In the genomic region with DNA sequence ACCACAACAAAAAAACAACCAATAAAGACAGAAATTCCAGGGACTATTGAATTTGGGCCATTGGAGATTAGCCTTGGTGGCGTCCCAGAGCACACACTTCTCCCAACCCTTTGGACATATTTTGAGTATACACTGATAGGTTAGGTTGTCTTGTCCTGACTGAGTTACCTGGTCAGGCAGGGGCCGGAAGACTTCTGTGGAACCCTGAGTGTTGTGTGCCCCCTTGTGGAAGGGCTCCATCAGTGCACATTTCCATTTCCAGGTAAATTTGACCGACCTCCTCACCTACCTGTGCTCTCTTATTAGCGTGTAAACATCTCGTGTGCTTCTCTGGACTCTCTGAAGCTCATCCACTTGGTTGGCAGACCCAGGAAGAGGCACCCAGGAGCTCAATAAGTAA, we compare ENCODE assay signal across 9 mouse cellular contexts. TPM values are rescaled to one million over a fixed set of nuclear protein-coding genes. Genes with fewer than 3 reads are reported as not detected.
DNase-seq lines count a peak whose midpoint lies in the region; ATAC-seq and TF ChIP-seq lines count a peak whose summit lies in the region.
"Had no signal": no experiment of that assay in that cellular context is flagged by ENCODE, and none has a peak within 500 bp of the region (broad histone marks: within the 10 kb centered on the region; RNA-seq: fewer than 3 reads in every experiment).

No protein-coding gene starts in this region.

- 25% methylated on average over 5 of the region's 5 CpGs for WGBS in liver, embryonic 11.5 days
- WGBS in intestine, postnatal 0 days = 13% methylated on average over 5 of the region's 5 CpGs

- H3K9ac ChIP-seq in liver, embryonic 11.5 days (ENCODE audit: low read depth, low read length) = no peak overlapping the region
- H3K9ac ChIP-seq in ES-E14 (ENCODE audit: insufficient read depth, low read depth, low read length, poor library complexity, severe bottlenecking) = no peak overlapping the region
- H3K9ac ChIP-seq in intestine, postnatal 0 days (ENCODE audit: low read depth, low read length) = no peak overlapping the region
- H3K9ac ChIP-seq: neural tube, embryonic 12.5 days had no signal

- no peaks in the 10 kb centered on the region for H3K27me3 ChIP-seq in liver, embryonic 11.5 days (replicated peaks; ENCODE audit: control insufficient read depth, insufficient read depth, low read length)
- no peaks in the 10 kb centered on the region for H3K27me3 ChIP-seq in intestine, postnatal 0 days (replicated peaks; ENCODE audit: control insufficient read depth, insufficient read depth, low read length)
- H3K27me3 ChIP-seq: neural tube, embryonic 12.5 days had no signal

- TF ChIP-seq POLR2A in bone marrow macrophage, adult 2 months (IDR thresholded peaks at IDR 0.05; ENCODE audit: borderline replicate concordance, low read depth, low read length) = no peak

- no peaks in the 10 kb centered on the region for H3K36me3 ChIP-seq in liver, embryonic 11.5 days (ENCODE audit: control insufficient read depth, insufficient read depth, low read length)
- H3K36me3 ChIP-seq in ES-E14 (ENCODE audit: control insufficient read depth, insufficient read depth, low read length, poor library complexity, severe bottlenecking) = no peaks in the 10 kb centered on the region
- H3K36me3 ChIP-seq in intestine, postnatal 0 days (ENCODE audit: control insufficient read depth, insufficient read depth) = no peaks in the 10 kb centered on the region
- H3K36me3 ChIP-seq: neural tube, embryonic 12.5 days had no signal

- no peaks in the 10 kb centered on the region for H3K4me1 ChIP-seq in liver, embryonic 11.5 days (replicated peaks; ENCODE audit: control insufficient read depth, insufficient read depth, low read length)
- peaks cover 14 to 16% of the 10 kb centered on the region in 2 experiments for H3K4me1 ChIP-seq in ES-E14 (ENCODE audit: control insufficient read depth in 2 of 2, insufficient read depth in 2 of 2, low read length in 2 of 2, poor library complexity in 1 of 2)
- no peaks in the 10 kb centered on the region; the same call in 1 of the 2 replicates for H3K4me1 ChIP-seq in bone marrow macrophage, adult 2 months (ENCODE audit: control insufficient read depth, insufficient read depth, low read length)
- H3K4me1 ChIP-seq in intestine, postnatal 0 days (replicated peaks; ENCODE audit: control insufficient read depth, insufficient read depth, low read length) = no peaks in the 10 kb centered on the region

- DNase-seq in liver (peak; percentile 40), ES-E14 (ENCODE audit: low read depth, low spot score) (peak; percentile 69)
- DNase-seq in liver, embryonic 11.5 days (ENCODE audit: low spot score) = no peak
- DNase-seq in lung, postnatal 14 days = peak; percentile 62
- DNase-seq in left cerebral cortex, adult 11 months (ENCODE audit: low spot score) = no peak

- no peaks in the 10 kb centered on the region for H3K9me3 ChIP-seq in liver, embryonic 11.5 days (ENCODE audit: control insufficient read depth, low read length)
- no peaks in the 10 kb centered on the region for H3K9me3 ChIP-seq in ES-E14 (ENCODE audit: control insufficient read depth, insufficient read depth, low read depth, low read length)
- no peaks in the 10 kb centered on the region for H3K9me3 ChIP-seq in intestine, postnatal 0 days (ENCODE audit: control insufficient read depth)
- H3K9me3 ChIP-seq: neural tube, embryonic 12.5 days had no signal

- H3K27ac ChIP-seq in liver, embryonic 11.5 days (ENCODE audit: low read depth, low read length) = no peak overlapping the region
- no peak overlapping the region for H3K27ac ChIP-seq in ES-E14 (ENCODE audit: insufficient read depth, low read depth, low read length, poor library complexity, severe bottlenecking)
- no peak overlapping the region for H3K27ac ChIP-seq in bone marrow macrophage, adult 2 months (ENCODE audit: insufficient read depth, low read depth, low read length)
- no peak overlapping the region for H3K27ac ChIP-seq in intestine, postnatal 0 days (ENCODE audit: low read depth, low read length)
- H3K27ac ChIP-seq: neural tube, embryonic 12.5 days had no signal

- TF ChIP-seq CTCF in bone marrow macrophage, adult 2 months (IDR thresholded peaks at IDR 0.05; ENCODE audit: low read depth, low read length) = peak; percentile 84
- peak; percentile 93 for TF ChIP-seq CTCF in intestine, postnatal 0 days (IDR thresholded peaks at IDR 0.05; ENCODE audit: low read depth)

- in situ Hi-C loops in ES-E14 (cut with MboI; ENCODE audit: low sequenced_read_pairs in 2 of 2, unreplicated experiment in 2 of 2) = loop anchor here (5.0 to 10.0 kb wide), 2 partner anchors 220 to 223 kb away; no protein-coding TSS in a partner anchor

- no peak overlapping the region for H3K4me2 ChIP-seq in liver, embryonic 11.5 days
- 0 out of 2 replicates have a peak overlapping the region, but pooled peaks have one; percentile 17 for H3K4me2 ChIP-seq in intestine, postnatal 0 days (replicated peaks; ENCODE audit: low read depth)
- H3K4me2 ChIP-seq: neural tube, embryonic 12.5 days had no signal

- ATAC-seq in liver, embryonic 11.5 days (replicated peaks; ENCODE audit: low FRiP score) = no peak
- peak; percentile 39; the same call in 1 of the 2 replicates for ATAC-seq in intestine, postnatal 0 days

- H3K4me3 ChIP-seq in liver, embryonic 11.5 days (ENCODE audit: low read depth, low read length) = no peak overlapping the region
- no peak overlapping the region for H3K4me3 ChIP-seq in ES-E14 (ENCODE audit: insufficient read depth in 1 of 2, low read depth in 1 of 2, low read length in 2 of 2, poor library complexity in 1 of 2, severe bottlenecking in 1 of 2)
- H3K4me3 ChIP-seq in bone marrow macrophage, adult 2 months (ENCODE audit: insufficient read depth, low read length) = no peak overlapping the region
- no peak overlapping the region for H3K4me3 ChIP-seq in intestine, postnatal 0 days (ENCODE audit: low read depth, low read length)
- H3K4me3 ChIP-seq: neural tube, embryonic 12.5 days had no signal

TF ChIP-seq in ES-E14, 5 proteins besides CTCF, POLR2A, EP300 and RAD21:
- TF ChIP-seq ZC3H11A (IDR thresholded peaks at IDR 0.05; ENCODE audit: borderline replicate concordance, low read depth, low read length) (peak; percentile 95), MAFK (IDR thresholded peaks at IDR 0.05; ENCODE audit: insufficient read depth, low read depth, low read length) (no peak)

RNA-seq across cellular contexts. Expression of gene Srp9, which starts 9.3 kb away (rescaled TPM):
- 147 and 160 TPM in 2 replicates for polyA plus RNA-seq in liver, embryonic 11.5 days (2014; fragmentation: Nextera tagmentation; extraction: Ambion mirVana)
- total RNA-seq in ES-E14 (2012; rRNA removed) = 51.3 and 86.7 TPM in 2 replicates
- polyA plus RNA-seq in bone marrow macrophage, adult 2 months (2012; ENCODE audit: insufficient read depth, insufficient read length, missing spikeins) = 81.0 and 100 TPM in 2 replicates
- 208 and 218 TPM in 2 replicates for polyA plus RNA-seq in intestine, postnatal 0 days (2015; fragmentation: Nextera tagmentation; extraction: Ambion mirVana)

RNA-seq across cellular contexts. Expression of gene Vmn1r1, which starts 49.1 kb away (rescaled TPM):
- not detected in 2 replicates for polyA plus RNA-seq in liver, embryonic 11.5 days (2014; fragmentation: Nextera tagmentation; extraction: Ambion mirVana)
- 0.04 TPM in 1 of 2 replicates, not detected in the other for total RNA-seq in ES-E14 (2012; rRNA removed)
- not detected in 2 replicates for polyA plus RNA-seq in bone marrow macrophage, adult 2 months (2012; ENCODE audit: insufficient read depth, insufficient read length, missing spikeins)
- polyA plus RNA-seq in intestine, postnatal 0 days (2015; fragmentation: Nextera tagmentation; extraction: Ambion mirVana) = not detected in 2 replicates
- polyA plus RNA-seq: gonadal fat pad, adult 2 months; neural tube, embryonic 12.5 days had no signal

Comparison
In these comparisons a context has a peak if more than half of its experiments do, and no peak if none do; other contexts are left out.
1. DNase-seq: peak in liver (single experiment), ES-E14 (single experiment) and lung, postnatal 14 days (single experiment); none in liver, embryonic 11.5 days (single experiment) and left cerebral cortex, adult 11 months (single experiment).